Mouse (Mus musculus): ENCODE data around the gene Kbtbd8. TPM values are rescaled to one million over a fixed set of nuclear protein-coding genes. Genes with fewer than 3 reads are reported as not detected.

Kbtbd8 gene
- polyA plus RNA-seq, 1 experiment from 2014 or later, result 5.4 TPM

DNA sequence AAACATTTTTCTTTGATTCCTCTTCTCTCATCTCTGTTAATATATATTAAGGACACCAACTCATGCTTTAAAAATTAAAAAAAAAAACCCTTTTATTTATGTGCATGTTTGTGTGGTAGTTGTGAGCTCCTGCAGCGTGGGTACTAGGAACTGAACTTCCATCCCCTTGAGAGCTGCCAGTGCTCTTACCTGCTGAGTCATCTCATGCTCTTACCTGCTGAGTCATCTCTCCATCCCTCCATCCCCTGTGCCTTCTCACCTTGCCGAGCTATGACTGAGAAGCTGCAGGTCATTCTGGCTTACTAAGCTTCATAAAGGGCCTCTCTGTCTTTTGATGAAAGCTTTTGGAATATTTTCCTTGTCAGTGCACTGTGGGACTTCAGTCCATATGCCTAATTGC lies 34.5 kb downstream of the Kbtbd8 start:
- ATAC-seq (ENCODE audit: insufficient number of reproducible peaks, low FRiP score, low TSS enrichment, low read depth), result no peak
- Histone ChIP-seq H3K36me3 (ENCODE audit: control insufficient read depth, insufficient read depth, low read length) (no peaks in the 10 kb centered on the region), H3K4me1 (ENCODE audit: control insufficient read depth, insufficient read depth, low read length) (no peaks in the 10 kb centered on the region), H3K27me3 (ENCODE audit: control insufficient read depth, insufficient read depth, low read length) (no peaks in the 10 kb centered on the region), H3K4me2 (ENCODE audit: low read depth, severe bottlenecking) (no peak overlapping the region), H3K9me3 (ENCODE audit: control insufficient read depth, low read length) (no peaks in the 10 kb centered on the region), H3K4me3 (ENCODE audit: low read depth, low read length) (no peak overlapping the region), H3K27ac (replicated peaks; ENCODE audit: low read depth, low read length) (no peak overlapping the region), H3K9ac (ENCODE audit: low read length) (no peak overlapping the region)
- DNase-seq (ENCODE audit: low spot score), result no peak
- 75% methylated on average over 2 of the region's 2 CpGs for WGBS

DNA sequence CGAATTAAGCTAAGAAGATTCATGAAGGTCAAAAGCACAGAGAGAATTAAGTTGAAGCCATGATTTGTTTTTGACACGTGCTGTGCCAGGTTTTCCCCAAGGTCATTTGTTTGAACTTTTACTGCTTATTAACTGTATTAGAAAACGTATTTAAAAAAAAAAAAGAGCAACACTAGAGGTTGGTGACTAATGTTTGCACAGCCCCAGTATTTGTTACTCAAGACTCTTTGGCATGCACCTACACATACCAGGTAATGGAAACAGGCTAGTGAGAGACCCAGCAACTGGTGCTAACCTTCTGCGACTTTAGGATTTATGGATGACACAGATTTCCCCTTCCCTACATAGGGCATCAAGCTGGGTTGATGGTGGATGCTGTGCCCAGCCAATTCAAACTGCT lies 46.9 kb downstream of the Kbtbd8 start:
- Histone ChIP-seq H3K36me3 (ENCODE audit: control insufficient read depth, insufficient read depth, low read length) (no peaks in the 10 kb centered on the region), H3K4me1 (ENCODE audit: control insufficient read depth, insufficient read depth, low read length) (no peaks in the 10 kb centered on the region), H3K9me3 (ENCODE audit: control insufficient read depth, low read length) (no peaks in the 10 kb centered on the region), H3K27me3 (ENCODE audit: control insufficient read depth, insufficient read depth, low read length) (no peaks in the 10 kb centered on the region), H3K4me2 (ENCODE audit: low read depth, severe bottlenecking) (no peak overlapping the region), H3K4me3 (ENCODE audit: low read depth, low read length) (no peak overlapping the region), H3K27ac (replicated peaks; ENCODE audit: low read depth, low read length) (no peak overlapping the region), H3K9ac (ENCODE audit: low read length) (no peak overlapping the region)
- DNase-seq (ENCODE audit: low spot score), result no peak
- ATAC-seq (ENCODE audit: insufficient number of reproducible peaks, low FRiP score, low TSS enrichment, low read depth), result no peak
- whole genome bisulfite sequencing, result 54% methylated on average over 4 of the region's 4 CpGs

DNA sequence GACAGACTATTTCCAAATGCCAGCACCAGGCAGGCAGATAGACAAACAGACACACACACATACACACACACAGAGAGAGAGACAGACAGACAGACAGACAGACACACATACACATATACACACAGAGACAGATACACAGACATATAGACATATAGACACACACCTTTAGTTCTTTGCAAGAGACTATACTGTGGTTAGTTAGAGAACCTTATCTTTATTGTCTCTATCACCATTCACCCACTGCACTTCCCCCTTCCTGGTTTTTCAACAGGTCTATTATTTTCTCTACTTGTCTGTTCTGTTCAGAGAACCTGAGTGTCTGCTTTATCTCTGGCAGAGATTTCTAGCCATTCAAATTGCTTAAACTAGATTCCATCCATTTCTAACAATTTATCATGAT lies 48.6 kb downstream of the Kbtbd8 start:
- ATAC-seq (ENCODE audit: insufficient number of reproducible peaks, low FRiP score, low TSS enrichment, low read depth) (no peak), DNase-seq (ENCODE audit: low spot score) (no peak)
- H3K4me3 ChIP-seq (ENCODE audit: low read depth, low read length), result no peak overlapping the region
- H3K9ac ChIP-seq (ENCODE audit: low read length), result no peak overlapping the region
- no peak overlapping the region for H3K4me2 ChIP-seq (ENCODE audit: low read depth, severe bottlenecking)
- H3K27me3 ChIP-seq (ENCODE audit: control insufficient read depth, insufficient read depth, low read length), result no peaks in the 10 kb centered on the region
- no peaks in the 10 kb centered on the region for H3K4me1 ChIP-seq (ENCODE audit: control insufficient read depth, insufficient read depth, low read length)
- H3K27ac ChIP-seq (replicated peaks; ENCODE audit: low read depth, low read length), result no peak overlapping the region
- no peaks in the 10 kb centered on the region for H3K9me3 ChIP-seq (ENCODE audit: control insufficient read depth, low read length)
- no peaks in the 10 kb centered on the region for H3K36me3 ChIP-seq (ENCODE audit: control insufficient read depth, insufficient read depth, low read length)

DNA sequence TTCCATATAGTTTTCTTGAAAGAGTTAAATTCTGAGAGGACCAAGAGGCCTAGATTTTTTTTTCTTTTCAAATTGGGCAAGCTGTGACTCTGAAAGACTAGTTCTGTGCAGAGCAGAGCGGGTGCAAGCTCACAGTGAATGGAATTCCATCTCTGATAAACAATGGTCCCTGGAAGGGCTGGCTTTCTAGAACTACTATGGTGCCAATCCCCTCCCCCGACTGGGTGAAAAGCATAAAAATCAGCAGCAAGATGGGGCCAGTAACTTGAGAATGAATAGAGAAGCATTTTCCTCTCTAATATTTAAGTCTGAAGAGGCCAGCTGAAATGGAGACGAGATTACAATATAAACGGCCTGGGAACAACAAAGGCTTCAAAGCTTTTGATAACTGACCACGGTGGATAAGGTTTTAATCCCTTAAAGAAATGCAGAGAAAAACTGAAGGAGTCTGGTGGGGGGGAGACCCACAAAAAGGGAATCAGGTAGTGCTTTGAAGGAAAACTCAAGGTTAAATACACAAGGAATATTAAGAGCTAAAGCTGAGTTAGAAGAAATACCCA lies 50.7 kb downstream of the Kbtbd8 start:
- H3K4me2 ChIP-seq (ENCODE audit: low read depth, severe bottlenecking), result no peak overlapping the region
- DNase-seq (ENCODE audit: low spot score) (no peak), ATAC-seq (ENCODE audit: insufficient number of reproducible peaks, low FRiP score, low TSS enrichment, low read depth) (no peak)
- no peaks in the 10 kb centered on the region for H3K9me3 ChIP-seq (ENCODE audit: control insufficient read depth, low read length)
- H3K9ac ChIP-seq (ENCODE audit: low read length), result no peak overlapping the region
- no peaks in the 10 kb centered on the region for H3K4me1 ChIP-seq (ENCODE audit: control insufficient read depth, insufficient read depth, low read length)
- WGBS, result 52% methylated on average over 5 of the region's 5 CpGs
- H3K27ac ChIP-seq (replicated peaks; ENCODE audit: low read depth, low read length), result no peak overlapping the region
- no peaks in the 10 kb centered on the region for H3K36me3 ChIP-seq (ENCODE audit: control insufficient read depth, insufficient read depth, low read length)
- H3K4me3 ChIP-seq (ENCODE audit: low read depth, low read length), result no peak overlapping the region
- no peaks in the 10 kb centered on the region for H3K27me3 ChIP-seq (ENCODE audit: control insufficient read depth, insufficient read depth, low read length)

DNA sequence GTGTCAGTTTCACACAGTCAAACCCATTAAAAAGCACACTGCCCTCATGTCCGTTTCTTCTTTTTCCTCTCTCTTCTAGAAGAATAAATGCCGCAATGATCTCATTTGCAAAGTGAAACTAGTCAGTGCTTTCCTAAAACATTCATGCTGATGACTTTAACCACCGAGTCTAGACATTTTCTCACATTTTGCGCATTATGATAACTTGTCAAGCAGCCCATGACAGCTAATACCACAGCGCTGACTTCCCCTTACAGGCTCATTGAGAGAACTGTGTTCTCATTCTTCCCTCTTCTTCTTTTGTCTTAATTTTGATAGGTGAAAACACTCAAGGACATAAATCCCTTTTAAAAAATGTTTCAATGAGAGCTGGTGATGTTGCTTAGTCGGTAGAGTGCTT lies 52.4 kb downstream of the Kbtbd8 start:
- Histone ChIP-seq H3K4me2 (ENCODE audit: low read depth, severe bottlenecking) (no peak overlapping the region), H3K4me3 (ENCODE audit: low read depth, low read length) (no peak overlapping the region), H3K9ac (ENCODE audit: low read length) (no peak overlapping the region), H3K36me3 (ENCODE audit: control insufficient read depth, insufficient read depth, low read length) (no peaks in the 10 kb centered on the region), H3K9me3 (ENCODE audit: control insufficient read depth, low read length) (no peaks in the 10 kb centered on the region), H3K27me3 (ENCODE audit: control insufficient read depth, insufficient read depth, low read length) (no peaks in the 10 kb centered on the region), H3K27ac (replicated peaks; ENCODE audit: low read depth, low read length) (no peak overlapping the region), H3K4me1 (ENCODE audit: control insufficient read depth, insufficient read depth, low read length) (no peaks in the 10 kb centered on the region)
- DNase-seq (ENCODE audit: low spot score) (no peak), ATAC-seq (ENCODE audit: insufficient number of reproducible peaks, low FRiP score, low TSS enrichment, low read depth) (no peak)
- WGBS, result 84% methylated on average over 6 of the region's 6 CpGs

DNA sequence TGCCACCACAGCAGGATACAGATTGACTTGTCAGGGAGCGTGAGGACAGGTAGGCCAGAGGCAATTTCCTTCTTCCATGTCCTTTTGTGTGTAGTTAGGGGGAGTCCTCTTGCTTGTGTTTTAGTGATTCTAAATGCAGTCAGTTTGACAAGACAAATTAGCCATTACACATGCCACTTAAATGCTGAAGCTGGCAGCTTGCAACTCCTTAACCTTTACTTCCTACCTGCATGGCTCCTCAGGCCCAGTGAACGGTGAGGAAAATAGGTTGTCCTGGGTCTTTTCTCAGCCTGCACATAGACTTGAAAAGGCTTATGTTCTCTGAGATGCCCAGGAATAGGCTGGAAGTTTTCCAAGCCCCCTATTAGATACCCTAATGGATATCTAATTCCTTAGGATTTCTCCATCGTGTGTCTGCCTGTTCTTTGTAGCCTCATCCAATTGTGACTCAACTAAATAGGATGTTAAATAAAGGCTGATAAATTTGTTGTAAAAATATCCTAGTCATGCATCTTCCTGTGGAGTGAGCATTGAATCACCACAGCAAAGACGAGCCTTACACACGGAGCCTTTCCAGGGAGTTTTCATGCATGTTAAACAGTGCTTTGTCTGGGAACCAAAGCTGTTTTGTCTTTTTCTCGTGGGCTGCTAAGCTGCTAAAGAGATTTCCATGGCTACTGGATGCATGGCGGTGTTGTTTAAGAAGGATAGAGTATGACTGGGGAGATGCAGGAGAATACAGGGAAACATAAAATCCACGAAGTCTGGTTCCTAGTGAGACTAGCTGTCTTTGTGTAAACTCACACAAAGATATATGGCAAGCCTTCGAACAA lies 57.5 kb downstream of the Kbtbd8 start:
- H3K36me3 ChIP-seq (ENCODE audit: control insufficient read depth, insufficient read depth, low read length), result no peaks in the 10 kb centered on the region
- no peak for DNase-seq (ENCODE audit: low spot score)
- no peak overlapping the region for H3K9ac ChIP-seq (ENCODE audit: low read length)
- H3K4me3 ChIP-seq (ENCODE audit: low read depth, low read length), result no peak overlapping the region
- no peak overlapping the region for H3K27ac ChIP-seq (replicated peaks; ENCODE audit: low read depth, low read length)
- no peaks in the 10 kb centered on the region for H3K4me1 ChIP-seq (ENCODE audit: control insufficient read depth, insufficient read depth, low read length)
- H3K9me3 ChIP-seq (ENCODE audit: control insufficient read depth, low read length), result no peaks in the 10 kb centered on the region
- ATAC-seq (ENCODE audit: insufficient number of reproducible peaks, low FRiP score, low TSS enrichment, low read depth), result no peak
- no peak overlapping the region for H3K4me2 ChIP-seq (ENCODE audit: low read depth, severe bottlenecking)
- no peaks in the 10 kb centered on the region for H3K27me3 ChIP-seq (ENCODE audit: control insufficient read depth, insufficient read depth, low read length)
- WGBS, result 84% methylated on average over 9 of the region's 9 CpGs

Other genes with a start within 250 kb of the Kbtbd8 start
- not detected in 2 replicates for gene Gm10234, start 204.9 kb downstream of the Kbtbd8 start, polyA plus RNA-seq (2014; fragmentation: Nextera tagmentation; extraction: Ambion mirVana)

Data from limb, embryonic 11.5 days (tissue).